Mouse (Mus musculus): ENCODE results near the gene Pgp.

The Pgp gene

GRCm38 (mm10) chr17:24514270-24515257 is 44.4 kb downstream of the Pgp start:
- in situ Hi-C loops (cut with MboI, MseI), result no loop called here

DNA sequence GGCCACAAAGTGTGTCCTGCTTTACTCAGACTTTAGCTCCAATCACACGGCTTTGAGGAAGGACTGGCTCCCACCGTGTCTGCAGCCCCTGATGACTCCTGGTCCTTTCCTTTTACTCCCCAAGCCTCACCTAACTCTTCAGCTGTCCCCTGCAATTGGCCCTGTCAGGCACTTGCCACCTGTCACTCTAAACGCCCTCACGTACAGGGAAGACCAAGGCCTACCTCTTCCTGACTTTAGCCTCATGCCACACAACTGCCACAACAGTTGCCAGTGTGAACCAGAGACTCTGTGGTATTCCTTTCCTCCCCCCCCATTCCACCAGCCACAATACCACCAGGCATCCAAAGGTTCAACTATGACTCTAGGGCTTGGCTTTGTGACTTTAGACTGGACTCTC is 50.3 kb downstream of the Pgp start:
- in situ Hi-C loops (cut with MboI, MseI), result no loop called here

Data from regulatory T cell (primary cell).